Mouse (Mus musculus): ENCODE measurements at regions not wholly inside any gene's neighbourhood (a gene's known extent, or its start where the extent isn't known, plus 50 kb on each side); places are given as distances from the start of the nearest gene placed in this dataset.

GRCm38 (mm10) chr14:74529368-74529951 lies 111.2 kb upstream of the Htr2a start:
- no peaks in the 10 kb centered on the region for H3K36me3 ChIP-seq (ENCODE audit: insufficient read depth)
- H3K4me3 ChIP-seq (ENCODE audit: low read depth, low read length): no peak overlapping the region
- H3K27me3 ChIP-seq (ENCODE audit: insufficient read depth, low read length): no peaks in the 10 kb centered on the region
- H3K4me2 ChIP-seq (ENCODE audit: low read depth): no peak overlapping the region
- TF ChIP-seq CTCF (IDR thresholded peaks at IDR 0.05; ENCODE audit: low read depth): no peak
- no peaks in the 10 kb centered on the region for H3K4me1 ChIP-seq (ENCODE audit: insufficient read depth)
- peak; percentile 74 for ATAC-seq
- H3K9me3 ChIP-seq (ENCODE audit: low read length): no peaks in the 10 kb centered on the region
- no peak overlapping the region for H3K9ac ChIP-seq
- DNase-seq: peak; percentile 80
- WGBS: 42% methylated on average over 7 of the region's 7 CpGs
- H3K27ac ChIP-seq (ENCODE audit: low read depth, low read length): no peak overlapping the region

GRCm38 (mm10) chr14:74538187-74538586 lies 102.5 kb upstream of the Htr2a start:
- TF ChIP-seq CTCF (IDR thresholded peaks at IDR 0.05; ENCODE audit: low read depth): no peak
- DNase-seq: peak; percentile 77
- no peak overlapping the region for H3K4me2 ChIP-seq (ENCODE audit: low read depth)
- no peaks in the 10 kb centered on the region for H3K36me3 ChIP-seq (ENCODE audit: insufficient read depth)
- H3K4me1 ChIP-seq (ENCODE audit: insufficient read depth): no peaks in the 10 kb centered on the region
- H3K27ac ChIP-seq (ENCODE audit: low read depth, low read length): no peak overlapping the region
- H3K27me3 ChIP-seq (ENCODE audit: insufficient read depth, low read length): no peaks in the 10 kb centered on the region
- ATAC-seq: peak; percentile 64
- 62% methylated on average over 2 of the region's 2 CpGs for WGBS
- no peak overlapping the region for H3K4me3 ChIP-seq (ENCODE audit: low read depth, low read length)
- no peak overlapping the region for H3K9ac ChIP-seq
- no peaks in the 10 kb centered on the region for H3K9me3 ChIP-seq (ENCODE audit: low read length)

GRCm38 (mm10) chr14:74544028-74544427 lies 96.6 kb upstream of the Htr2a start:
- H3K4me2 ChIP-seq (ENCODE audit: low read depth): no peak overlapping the region
- H3K9me3 ChIP-seq (ENCODE audit: low read length): no peaks in the 10 kb centered on the region
- WGBS: 87% methylated on average over 3 of the region's 3 CpGs
- no peaks in the 10 kb centered on the region for H3K27me3 ChIP-seq (ENCODE audit: insufficient read depth, low read length)
- TF ChIP-seq CTCF (IDR thresholded peaks at IDR 0.05; ENCODE audit: low read depth): no peak
- no peaks in the 10 kb centered on the region for H3K36me3 ChIP-seq (ENCODE audit: insufficient read depth)
- no peak for DNase-seq
- H3K4me1 ChIP-seq (ENCODE audit: insufficient read depth): no peaks in the 10 kb centered on the region
- no peak overlapping the region for H3K4me3 ChIP-seq (ENCODE audit: low read depth, low read length)
- H3K27ac ChIP-seq (ENCODE audit: low read depth, low read length): no peak overlapping the region
- no peak overlapping the region for H3K9ac ChIP-seq
- ATAC-seq: no peak

- Histone ChIP-seq H3K27ac (ENCODE audit: low read depth, low read length) (no peak overlapping the region), H3K4me1 (ENCODE audit: insufficient read depth) (no peaks in the 10 kb centered on the region), H3K27me3 (ENCODE audit: insufficient read depth, low read length) (no peaks in the 10 kb centered on the region), H3K4me3 (ENCODE audit: low read depth, low read length) (no peak overlapping the region), H3K9ac (no peak overlapping the region), H3K9me3 (ENCODE audit: low read length) (no peaks in the 10 kb centered on the region), H3K4me2 (ENCODE audit: low read depth) (no peak overlapping the region), H3K36me3 (ENCODE audit: insufficient read depth) (no peaks in the 10 kb centered on the region)
- ATAC-seq (no peak), DNase-seq (no peak)
- 96% methylated on average over 2 of the region's 2 CpGs for WGBS
- no peak for TF ChIP-seq CTCF (IDR thresholded peaks at IDR 0.05; ENCODE audit: low read depth)
Measured at GRCm38 (mm10) chr14:74551091-74551490, 89.5 kb upstream of the Htr2a start.

GRCm38 (mm10) chr14:74553636-74554035 lies 87.0 kb upstream of the Htr2a start:
- ATAC-seq (no peak), DNase-seq (no peak)
- no peak overlapping the region for H3K4me3 ChIP-seq (ENCODE audit: low read depth, low read length)
- H3K4me1 ChIP-seq (ENCODE audit: insufficient read depth): no peaks in the 10 kb centered on the region
- H3K27me3 ChIP-seq (ENCODE audit: insufficient read depth, low read length): no peaks in the 10 kb centered on the region
- H3K4me2 ChIP-seq (ENCODE audit: low read depth): no peak overlapping the region
- H3K36me3 ChIP-seq (ENCODE audit: insufficient read depth): no peaks in the 10 kb centered on the region
- H3K9ac ChIP-seq: no peak overlapping the region
- WGBS: 33% methylated on average over 1 of the region's 1 CpGs
- TF ChIP-seq CTCF (IDR thresholded peaks at IDR 0.05; ENCODE audit: low read depth): no peak
- no peak overlapping the region for H3K27ac ChIP-seq (ENCODE audit: low read depth, low read length)
- no peaks in the 10 kb centered on the region for H3K9me3 ChIP-seq (ENCODE audit: low read length)

GRCm38 (mm10) chr14:74558359-74558758 lies 82.3 kb upstream of the Htr2a start:
- Histone ChIP-seq H3K9me3 (ENCODE audit: low read length) (no peaks in the 10 kb centered on the region), H3K36me3 (ENCODE audit: insufficient read depth) (no peaks in the 10 kb centered on the region), H3K4me3 (ENCODE audit: low read depth, low read length) (no peak overlapping the region), H3K27me3 (ENCODE audit: insufficient read depth, low read length) (no peaks in the 10 kb centered on the region), H3K9ac (no peak overlapping the region), H3K27ac (ENCODE audit: low read depth, low read length) (no peak overlapping the region), H3K4me2 (ENCODE audit: low read depth) (no peak overlapping the region), H3K4me1 (ENCODE audit: insufficient read depth) (no peaks in the 10 kb centered on the region)
- DNase-seq (no peak), ATAC-seq (no peak)
- 69% methylated on average over 5 of the region's 5 CpGs for WGBS
- TF ChIP-seq CTCF (IDR thresholded peaks at IDR 0.05; ENCODE audit: low read depth): no peak

All from forebrain, postnatal 0 days (tissue).